Mouse (Mus musculus): Measurements from ENCODE around the gene Serpina5.

DNA sequence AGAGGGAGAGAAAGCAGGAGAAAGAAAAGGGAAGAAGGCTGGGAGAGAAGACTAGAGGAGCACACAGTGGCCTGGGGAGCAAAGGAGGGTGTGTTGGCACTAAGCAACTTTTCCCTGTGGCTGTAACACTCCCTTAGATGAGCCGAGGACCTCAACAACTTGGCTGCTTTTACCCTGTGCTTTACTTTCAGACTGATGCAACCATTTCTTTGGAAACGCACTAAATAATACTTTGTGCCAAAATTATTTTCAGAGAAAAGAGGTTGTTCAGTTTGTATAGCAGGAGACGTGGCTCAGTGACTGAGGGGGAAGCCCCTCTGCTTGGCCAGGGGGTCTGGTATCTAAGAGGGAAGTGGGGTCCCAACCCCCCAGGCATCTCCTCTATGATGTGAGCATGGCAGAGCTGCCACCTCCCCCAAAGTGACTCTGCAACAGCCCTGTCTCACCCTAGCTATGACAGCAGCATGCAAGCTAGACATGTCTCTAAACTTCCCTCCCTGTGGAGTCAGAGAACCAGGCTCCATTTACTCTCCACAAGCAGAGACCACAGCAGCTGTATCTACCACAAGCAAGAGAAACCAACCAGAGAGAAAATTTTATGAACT is 52.2 kb downstream of the Serpina5 start:
- TF ChIP-seq CTCF (conservative IDR thresholded peaks at IDR 0.05; ENCODE audit: low read length) (no peak), NANOG (IDR thresholded peaks at IDR 0.05; ENCODE audit: borderline replicate concordance, low read length) (no peak), POU5F1 (IDR thresholded peaks at IDR 0.05; ENCODE audit: borderline replicate concordance, low read length) (no peak)

Measured in E14TG2a.4 (cell line).